Mouse (Mus musculus) layer of hippocampus, adult 8-10 months (tissue): ENCODE measurements at regions not wholly inside any gene's neighbourhood (a gene's known extent, or its start where the extent isn't known, plus 50 kb on each side); places are given as distances from the start of the nearest gene placed in this dataset.
A peak's percentile ranks its signal among the peaks of the same experiment; 100 is the strongest.

Experiments
- DNase-seq, 2 experiments: peaks; one replicate each; pipeline ENCODE4 v3.0.0; 2022; ENCODE audit warnings: low spot score in 2 of 2

DNA sequence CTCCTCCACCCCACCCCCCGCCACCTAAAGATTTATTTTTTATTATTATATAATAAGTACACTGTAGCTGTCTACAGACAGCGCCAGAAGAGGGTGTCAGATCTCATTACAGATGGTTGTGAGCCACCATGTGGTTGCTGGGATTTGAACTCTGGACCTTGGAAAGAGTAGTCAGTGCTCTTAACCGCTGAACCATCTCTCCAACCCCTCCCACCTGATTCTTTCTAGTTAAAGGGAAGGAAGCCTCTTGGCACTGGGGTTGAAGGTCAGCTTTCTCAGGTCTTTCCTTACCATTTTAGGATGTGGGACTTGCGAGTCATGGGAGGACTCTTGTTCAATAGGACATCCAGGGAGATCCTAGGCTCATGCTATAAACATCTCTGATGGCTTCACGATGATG is 54.7 kb downstream of the Hes1 start:
- DNase-seq, result no peak

DNA sequence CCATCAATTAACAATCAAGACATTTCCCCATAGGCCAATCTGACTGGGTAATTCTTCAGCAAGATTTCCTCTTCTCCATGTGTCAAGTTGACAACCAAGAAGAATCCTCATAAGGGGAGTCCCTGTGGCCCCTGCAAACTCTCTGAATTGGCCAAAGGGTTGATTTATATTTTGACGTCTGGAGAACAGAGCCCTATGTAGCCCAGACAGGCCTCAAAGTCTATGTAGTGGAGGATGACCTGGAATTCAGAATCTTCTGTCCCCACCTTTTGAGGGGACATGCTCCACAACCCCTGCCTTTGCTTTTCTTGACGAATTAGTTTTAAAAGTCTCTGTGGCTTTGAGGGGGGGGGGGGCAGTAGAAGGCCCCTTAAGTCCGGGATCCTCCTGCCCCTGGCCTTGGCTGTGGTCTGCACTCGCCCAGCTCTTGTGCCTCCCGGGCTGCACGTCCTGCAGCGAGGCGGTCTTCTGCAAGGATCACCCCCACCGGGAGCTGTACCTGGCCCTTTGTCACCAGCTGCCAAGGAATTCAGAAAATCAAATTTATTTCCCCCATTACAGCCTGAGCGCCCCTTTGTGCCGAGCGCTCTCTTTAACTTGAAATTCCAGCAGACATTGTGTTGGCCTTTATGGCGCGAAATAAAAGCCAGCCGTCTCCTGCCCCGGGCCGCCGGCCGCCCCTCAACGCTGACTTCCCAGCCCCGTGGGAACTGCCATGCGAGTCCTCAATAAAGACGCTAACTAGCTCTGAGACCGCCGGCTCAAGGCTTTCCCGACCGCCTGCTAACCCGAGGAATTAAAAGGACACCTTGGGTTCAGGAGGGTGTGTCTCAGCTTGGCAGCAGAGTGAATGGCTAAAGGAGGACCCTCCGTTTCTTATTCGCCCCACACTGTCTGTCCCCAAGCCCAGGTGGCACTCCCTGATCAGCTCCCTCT is 56.4 kb downstream of the Hes1 start:
- DNase-seq, result no peak

GRCm38 (mm10) chr16:30121596-30121995 is 57.4 kb downstream of the Hes1 start:
- no peak for DNase-seq

DNA sequence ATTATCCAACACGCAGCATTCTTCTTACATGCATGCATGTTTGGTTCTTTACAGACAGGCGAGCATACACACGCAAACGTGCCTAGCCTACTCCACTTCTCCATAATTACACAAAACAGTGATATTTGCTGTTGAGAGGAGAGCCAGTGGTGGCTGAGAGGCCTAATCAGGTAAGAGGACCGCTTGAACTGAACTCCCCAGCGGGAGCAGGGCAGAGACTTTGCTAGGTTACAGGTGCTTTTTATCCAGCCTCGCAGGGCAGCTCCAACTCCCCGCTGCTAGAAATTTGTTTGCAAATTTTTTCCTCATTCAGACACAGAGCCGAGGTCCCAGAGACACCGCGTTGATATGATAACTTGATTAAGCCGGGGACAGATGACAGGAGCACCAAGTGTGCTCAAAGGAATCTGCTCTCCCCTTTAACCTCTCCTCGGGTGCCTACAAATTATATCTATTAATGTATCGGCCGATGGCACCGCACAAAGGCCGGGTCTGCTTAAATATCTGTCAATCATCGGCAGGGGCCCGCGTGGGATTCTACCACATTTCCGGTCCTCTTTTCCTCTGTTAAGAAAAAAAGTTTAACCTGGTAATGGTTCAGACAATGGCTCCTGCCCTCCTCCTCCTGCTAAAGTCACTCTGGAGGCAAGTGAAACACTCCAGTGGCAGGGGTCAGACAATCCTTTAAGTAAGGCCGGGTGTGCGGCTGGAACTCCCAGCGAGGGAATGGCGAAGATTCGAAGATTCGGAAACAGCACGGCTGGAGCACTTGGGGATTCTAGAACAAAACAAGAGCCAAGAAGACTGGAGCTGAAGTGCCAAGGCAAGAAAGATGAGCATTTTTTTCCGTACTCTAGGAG is 58.3 kb downstream of the Hes1 start:
- no peak for DNase-seq

GRCm38 (mm10) chr16:30127015-30127414 is 62.8 kb downstream of the Hes1 start:
- DNase-seq, result no peak

GRCm38 (mm10) chr16:30128787-30129186 is 64.6 kb downstream of the Hes1 start:
- DNase-seq, result no peak

GRCm38 (mm10) chr16:30129218-30130112 is 65.3 kb downstream of the Hes1 start:
- DNase-seq, result no peak

GRCm38 (mm10) chr16:30130113-30130471 is 65.9 kb downstream of the Hes1 start:
- no peak for DNase-seq

GRCm38 (mm10) chr16:30132086-30132485 is 67.9 kb downstream of the Hes1 start:
- DNase-seq, result no peak

- no peak for DNase-seq
Observed at GRCm38 (mm10) chr16:30134642-30135165, 70.5 kb downstream of the Hes1 start.

DNA sequence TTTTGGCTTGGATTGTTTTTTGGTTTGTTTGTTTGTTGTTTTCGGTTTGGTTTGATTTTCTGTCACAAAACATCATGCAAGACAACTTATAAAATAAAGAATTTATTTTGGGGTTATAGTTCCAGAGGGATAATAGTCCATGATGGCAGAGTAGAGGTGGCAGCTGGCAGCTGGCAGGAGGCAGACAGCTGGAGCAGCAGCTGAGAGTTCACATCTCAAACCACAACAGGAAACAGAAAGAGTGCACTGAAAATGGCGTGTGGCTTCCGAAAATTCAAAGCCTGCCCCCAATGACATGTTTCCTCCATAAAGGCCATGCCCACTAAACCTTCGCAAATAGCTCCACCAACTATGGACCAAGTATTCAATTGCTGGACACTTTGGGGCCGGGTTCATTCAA is 72.7 kb downstream of the Hes1 start:
- DNase-seq, result no peak

- no peak for DNase-seq
Observed at GRCm38 (mm10) chr16:30137812-30138211, 73.6 kb downstream of the Hes1 start.

- DNase-seq, result no peak
Observed at GRCm38 (mm10) chr16:30144818-30145464, 80.8 kb downstream of the Hes1 start.

- DNase-seq, result peak; percentile 21 to 26
Observed at GRCm38 (mm10) chr16:30145465-30146207, 81.5 kb downstream of the Hes1 start.

DNA sequence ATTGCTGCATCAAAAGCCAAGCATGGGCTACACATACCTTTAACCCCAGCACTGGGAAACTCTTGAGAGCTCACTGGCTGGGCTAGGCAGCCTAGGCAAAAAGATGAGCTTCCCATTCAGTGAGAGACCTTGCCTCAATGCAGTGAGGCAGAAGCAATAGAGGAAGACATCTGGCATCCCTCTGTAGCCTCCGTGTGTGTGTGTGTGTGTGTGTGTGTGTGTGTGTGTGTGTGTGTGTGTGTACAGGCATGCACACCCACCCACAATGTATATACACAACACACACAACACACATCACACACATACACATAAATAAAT is 82.0 kb downstream of the Hes1 start:
- no peak for DNase-seq

- DNase-seq, result no peak
Observed at GRCm38 (mm10) chr16:30147296-30147695, 83.1 kb downstream of the Hes1 start.

DNA sequence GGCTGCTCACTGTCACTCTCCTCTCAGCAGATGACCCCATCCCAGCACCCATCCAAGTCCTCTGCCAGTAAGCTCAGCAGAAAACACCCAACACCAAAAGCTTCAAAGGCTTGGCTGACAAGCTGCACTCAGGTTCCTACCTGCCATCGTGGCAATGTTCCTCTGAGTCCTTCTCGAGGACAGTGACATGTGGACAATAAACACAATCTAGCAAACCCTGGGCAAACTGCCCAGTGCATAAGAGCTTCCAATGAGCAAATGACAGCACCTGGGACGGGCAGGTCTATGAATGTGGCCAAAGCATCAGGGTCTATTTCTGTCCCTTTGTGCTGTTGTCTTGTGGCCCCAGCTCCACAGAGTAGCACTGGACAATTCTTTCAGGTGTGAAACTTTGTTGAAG is 86.9 kb downstream of the Hes1 start:
- no peak for DNase-seq

- peak; percentile 21 to 35 for DNase-seq
Observed at GRCm38 (mm10) chr16:30155070-30155469, 90.9 kb downstream of the Hes1 start.

DNA sequence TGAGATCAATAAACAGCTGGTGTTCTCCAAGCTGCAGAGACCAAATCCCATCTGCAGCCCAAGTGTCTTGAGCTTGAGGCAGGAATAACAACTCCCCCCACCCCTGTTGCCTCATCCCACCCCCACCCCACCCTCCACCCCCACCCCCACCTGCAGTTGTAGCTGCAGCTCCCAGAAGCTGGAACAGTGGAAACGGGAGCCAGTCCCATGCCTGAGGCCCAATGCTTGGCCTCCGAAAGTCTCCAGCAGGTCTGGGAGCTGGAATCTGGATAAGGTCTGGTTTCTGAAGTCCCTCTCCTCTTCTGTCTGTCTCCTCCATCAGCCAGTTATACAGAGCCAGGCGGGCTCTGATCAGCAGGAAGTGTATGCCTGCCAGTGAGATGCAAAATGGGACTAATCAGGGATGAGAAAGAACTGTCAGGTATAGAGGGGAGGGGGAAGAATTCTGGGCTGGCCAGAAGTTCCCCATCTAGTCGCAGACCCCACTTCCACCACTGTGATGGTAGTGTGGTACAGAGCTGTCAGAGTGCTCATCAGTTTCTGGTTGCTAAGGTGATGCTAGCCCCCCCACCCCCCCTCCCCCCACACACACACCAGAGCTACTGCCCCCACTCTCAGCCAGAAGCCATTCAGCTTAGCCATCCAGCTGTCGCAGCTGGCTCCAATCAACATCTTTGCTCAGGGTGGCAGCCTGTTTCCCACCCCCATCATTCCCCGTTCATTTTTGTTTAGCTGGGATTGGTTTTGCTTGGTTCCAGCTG is 91.5 kb downstream of the Hes1 start:
- DNase-seq, result no peak
